Mouse (Mus musculus) forebrain, embryonic 14.5 days (tissue): ENCODE data around the gene Dchs1. TPM values are rescaled to one million over a fixed set of nuclear protein-coding genes. Genes with fewer than 3 reads are reported as not detected.
A peak's percentile ranks its signal among the peaks of the same experiment; 100 is the strongest.

Source experiments
- ATAC-seq: fragments of 200-750 bp; cut with Nextera tagmentation; 2 replicates; pipeline ENCODE4 v1.8.0; 2017; ENCODE audit warnings: mild to moderate bottlenecking, moderate library complexity
- DNase-seq: peaks from one replicate; pipeline ENCODE4 v3.0.0-alpha.2; 2015; ENCODE audit warnings: low spot score
- H3K27ac ChIP-seq: fragments of 300-500 bp; sonication (generic); 2 replicates; pipeline ENCODE4 v1.5.1; 2014; ENCODE audit warnings: low read depth, mild to moderate bottlenecking, control low read depth, low read length, moderate library complexity
- H3K27me3 ChIP-seq: fragments of 300-500 bp; sonication (generic); replicated peaks from 2 replicates; pipeline ENCODE4 v1.6.1; 2014; ENCODE audit warnings: low read length, control low read depth, mixed read lengths; ENCODE audit not compliant: control insufficient read depth, insufficient read depth
- H3K36me3 ChIP-seq: fragments of 300-500 bp; sonication (generic); 2 replicates; pipeline ENCODE4 v1.6.1; 2014; ENCODE audit warnings: low read length, control low read depth; ENCODE audit not compliant: control insufficient read depth, insufficient read depth
- H3K4me1 ChIP-seq: fragments of 300-500 bp; sonication (generic); 2 replicates; pipeline ENCODE4 v1.6.1; 2014; ENCODE audit warnings: antibody characterized with exemption, low read length, control low read depth; ENCODE audit not compliant: control insufficient read depth, insufficient read depth
- H3K4me2 ChIP-seq: fragments of 300-500 bp; sonication (generic); 2 replicates; pipeline ENCODE4 v1.6.1; 2014; ENCODE audit warnings: mild to moderate bottlenecking, control low read depth, low read length
- H3K4me3 ChIP-seq: fragments of 300-500 bp; sonication (generic); 2 replicates; pipeline ENCODE4 v1.5.1; 2014; ENCODE audit warnings: low read depth, low read length, control low read depth
- H3K9ac ChIP-seq: fragments of 300-500 bp; sonication (generic); 2 replicates; pipeline ENCODE4 v1.6.1; 2014; ENCODE audit warnings: mild to moderate bottlenecking, low read length, control low read depth, moderate library complexity
- H3K9me3 ChIP-seq: fragments of 300-500 bp; sonication (generic); replicated peaks from 2 replicates; pipeline ENCODE4 v1.6.1; 2016; ENCODE audit warnings: low read length, control low read depth, mixed read lengths; ENCODE audit not compliant: control insufficient read depth
- WGBS: fragments of 180-500 bp; shearing (Covaris S2); extraction: QIAGEN DNeasy Blood & Tissue Kit; methylation state at CpG from one replicate; pipeline ENCODE4 v1.1.7; 2014; 5-methylcytosine and 5-hydroxymethylcytosine counted together
- polyA plus RNA-seq: library from polyadenylated mRNA; unstranded; fragments of >200 nt; fragmentation: Nextera tagmentation; extraction: Ambion mirVana; gene quantifications from 2 replicates; pipeline ENCODE4 v1.2.1, GENCODE M21; 2014

Dchs1 gene
- polyA plus RNA-seq, 1 experiment from 2014 or later = 18.3 TPM

GRCm38 (mm10) chr7:105777316-105777715, 10.1 kb downstream of the Dchs1 start:
- Histone ChIP-seq H3K4me3 (no peak overlapping the region), H3K36me3 (peaks cover 81% of the 10 kb centered on the region), H3K4me2 (no peak overlapping the region), H3K9me3 (no peaks in the 10 kb centered on the region), H3K27me3 (no peaks in the 10 kb centered on the region), H3K27ac (no peak overlapping the region), H3K4me1 (peaks cover 16% of the 10 kb centered on the region), H3K9ac (no peak overlapping the region)
- no peak for ATAC-seq
- DNase-seq = no peak
- 91% methylated on average over 1 of the region's 1 CpGs for WGBS

GRCm38 (mm10) chr7:105776026-105776425, 11.4 kb downstream of the Dchs1 start:
- peaks cover 16% of the 10 kb centered on the region for H3K4me1 ChIP-seq
- ATAC-seq (no peak), DNase-seq (no peak)
- H3K9me3 ChIP-seq = no peaks in the 10 kb centered on the region
- no peak overlapping the region for H3K27ac ChIP-seq
- no peak overlapping the region for H3K4me2 ChIP-seq
- H3K27me3 ChIP-seq = no peaks in the 10 kb centered on the region
- 82% methylated on average over 2 of the region's 2 CpGs for WGBS
- H3K9ac ChIP-seq = no peak overlapping the region
- H3K4me3 ChIP-seq = no peak overlapping the region
- peaks cover 81% of the 10 kb centered on the region for H3K36me3 ChIP-seq

DNA sequence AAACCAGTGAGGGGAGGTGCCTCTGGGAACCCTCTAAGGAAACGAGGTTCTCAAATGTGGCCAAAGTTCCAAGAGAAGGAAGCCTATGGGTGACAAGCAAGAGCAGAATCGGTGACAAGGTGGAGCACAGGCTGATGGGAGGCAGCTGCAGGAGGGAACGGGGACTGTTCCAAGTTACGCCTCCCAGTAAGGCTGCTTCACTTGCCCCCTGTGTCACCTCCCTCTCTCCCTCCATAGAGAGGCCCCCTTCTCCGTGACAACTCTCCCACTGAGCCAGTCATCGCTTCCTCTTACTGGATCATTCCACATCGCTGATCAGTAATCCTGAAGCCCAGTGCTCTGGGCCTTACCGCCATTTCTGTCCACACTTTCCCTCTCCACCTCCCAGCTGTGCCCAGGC, 12.8 kb downstream of the Dchs1 start:
- 28% methylated on average over 8 of the region's 8 CpGs for WGBS
- Histone ChIP-seq H3K4me1 (peaks cover 16% of the 10 kb centered on the region), H3K4me3 (no peak overlapping the region), H3K27me3 (no peaks in the 10 kb centered on the region), H3K9ac (0 out of 2 replicates have a peak overlapping the region, but pooled peaks have one; percentile 3), H3K27ac (no peak overlapping the region), H3K9me3 (no peaks in the 10 kb centered on the region), H3K36me3 (peaks cover 82% of the 10 kb centered on the region), H3K4me2 (no peak overlapping the region)
- ATAC-seq = no peak
- DNase-seq = no peak

GRCm38 (mm10) chr7:105773041-105773440, 14.4 kb downstream of the Dchs1 start:
- WGBS = 92% methylated on average over 5 of the region's 5 CpGs
- peaks cover 84% of the 10 kb centered on the region for H3K36me3 ChIP-seq
- H3K4me1 ChIP-seq = peaks cover 5% of the 10 kb centered on the region; the same call in 1 of the 2 replicates
- H3K4me2 ChIP-seq = no peak overlapping the region
- H3K9me3 ChIP-seq = no peaks in the 10 kb centered on the region
- no peaks in the 10 kb centered on the region for H3K27me3 ChIP-seq
- ATAC-seq (no peak), DNase-seq (no peak)
- no peak overlapping the region for H3K27ac ChIP-seq
- no peak overlapping the region for H3K9ac ChIP-seq
- H3K4me3 ChIP-seq = no peak overlapping the region

DNA sequence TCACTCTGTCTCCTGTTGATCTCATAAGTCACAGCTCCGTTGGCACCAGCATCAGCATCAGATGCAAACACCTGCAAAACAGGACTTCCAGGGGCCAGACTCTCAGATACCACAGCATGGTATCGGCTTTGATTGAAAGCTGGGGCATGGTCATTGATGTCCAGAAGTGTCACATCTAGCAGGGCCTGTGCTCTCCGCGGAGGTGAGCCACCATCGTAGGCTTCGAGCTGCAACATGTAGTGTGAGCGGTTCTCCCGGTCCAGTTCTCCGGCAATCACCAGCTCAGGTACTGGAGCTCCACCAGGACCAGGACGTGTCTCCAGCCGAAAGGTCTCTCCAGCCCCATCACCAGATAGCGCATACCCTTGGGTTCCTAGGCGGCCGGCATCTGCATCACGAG, 15.1 kb downstream of the Dchs1 start:
- Histone ChIP-seq H3K4me1 (peaks cover 2% of the 10 kb centered on the region; the same call in 1 of the 2 replicates), H3K36me3 (peaks cover 84% of the 10 kb centered on the region), H3K27me3 (no peaks in the 10 kb centered on the region), H3K4me2 (no peak overlapping the region), H3K9me3 (no peaks in the 10 kb centered on the region), H3K4me3 (no peak overlapping the region), H3K9ac (no peak overlapping the region), H3K27ac (no peak overlapping the region)
- 96% methylated on average over 15 of the region's 15 CpGs for WGBS
- DNase-seq (no peak), ATAC-seq (no peak)

DNA sequence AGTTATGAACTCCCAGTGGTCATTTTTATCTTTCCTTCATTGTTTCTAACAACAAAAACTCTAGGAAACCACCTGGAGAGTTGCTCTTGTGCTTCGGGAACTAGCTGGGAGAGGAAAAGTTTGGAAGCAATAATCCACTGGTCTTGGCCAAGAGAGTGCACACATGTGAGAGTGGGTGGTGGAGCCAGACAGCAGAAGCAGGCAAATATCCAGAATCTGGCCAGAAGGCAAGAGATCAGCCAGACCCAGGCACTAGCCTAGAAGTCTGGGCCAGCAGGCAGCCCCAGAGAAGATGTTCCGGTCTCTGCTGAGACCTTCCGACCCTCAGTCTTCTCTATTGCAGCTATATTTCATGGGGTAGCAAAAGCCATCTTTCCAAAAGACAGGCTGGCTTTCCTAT, 17.5 kb downstream of the Dchs1 start:
- Histone ChIP-seq H3K27me3 (no peaks in the 10 kb centered on the region), H3K36me3 (peaks cover 95% of the 10 kb centered on the region), H3K9ac (no peak overlapping the region), H3K4me2 (no peak overlapping the region), H3K4me1 (peaks cover 1% of the 10 kb centered on the region; the same call in 1 of the 2 replicates), H3K27ac (no peak overlapping the region), H3K4me3 (no peak overlapping the region), H3K9me3 (no peaks in the 10 kb centered on the region)
- 92% methylated on average over 3 of the region's 3 CpGs for WGBS
- ATAC-seq (no peak), DNase-seq (no peak)

- H3K36me3 ChIP-seq = peaks cover 99% of the 10 kb centered on the region
- DNase-seq (no peak), ATAC-seq (no peak)
- H3K27ac ChIP-seq = no peak overlapping the region
- no peak overlapping the region for H3K4me2 ChIP-seq
- 44% methylated on average over 6 of the region's 6 CpGs for WGBS
- 0 out of 2 replicates have a peak, but pooled peaks cover 3% of the 10 kb centered on the region for H3K27me3 ChIP-seq
- no peaks in the 10 kb centered on the region; the same call in 1 of the 2 replicates for H3K4me1 ChIP-seq
- H3K9ac ChIP-seq = no peak overlapping the region
- no peaks in the 10 kb centered on the region for H3K9me3 ChIP-seq
- H3K4me3 ChIP-seq = no peak overlapping the region
Measured at GRCm38 (mm10) chr7:105767729-105768165, 19.7 kb downstream of the Dchs1 start.

- no peaks in the 10 kb centered on the region for H3K9me3 ChIP-seq
- 0 out of 2 replicates have a peak, but pooled peaks cover 3% of the 10 kb centered on the region for H3K27me3 ChIP-seq
- no peak overlapping the region for H3K4me3 ChIP-seq
- H3K4me1 ChIP-seq = no peaks in the 10 kb centered on the region; the same call in 1 of the 2 replicates
- H3K9ac ChIP-seq = no peak overlapping the region
- no peak for DNase-seq
- H3K4me2 ChIP-seq = no peak overlapping the region
- H3K27ac ChIP-seq = no peak overlapping the region
- 92% methylated on average over 11 of the region's 11 CpGs for WGBS
- ATAC-seq = no peak
- H3K36me3 ChIP-seq = peaks cover 94% of the 10 kb centered on the region
Measured at GRCm38 (mm10) chr7:105764331-105764730, 23.1 kb downstream of the Dchs1 start.

GRCm38 (mm10) chr7:105762517-105763270, 24.8 kb downstream of the Dchs1 start:
- H3K4me1 ChIP-seq = no peaks in the 10 kb centered on the region
- no peak overlapping the region for H3K9ac ChIP-seq
- no peak overlapping the region for H3K4me3 ChIP-seq
- 0 out of 2 replicates have a peak, but pooled peaks cover 3% of the 10 kb centered on the region for H3K27me3 ChIP-seq
- peaks cover 94% of the 10 kb centered on the region for H3K36me3 ChIP-seq
- ATAC-seq = 0 out of 2 replicates have a peak, but pooled peaks have one; percentile 16
- 28% methylated on average over 55 of the region's 55 CpGs for WGBS
- no peak overlapping the region for H3K4me2 ChIP-seq
- no peaks in the 10 kb centered on the region for H3K9me3 ChIP-seq
- no peak for DNase-seq
- no peak overlapping the region for H3K27ac ChIP-seq
